Mouse (Mus musculus) MEL (cell line): ENCODE measurements around the gene Nckap5l. TPM values are rescaled to one million over a fixed set of nuclear protein-coding genes. Genes with fewer than 3 reads are reported as not detected.
A peak's percentile ranks its signal among the peaks of the same experiment; 100 is the strongest.

Source experiments
- DNase-seq: peaks from one replicate; pipeline ENCODE4 v3.0.0; 2011; ENCODE audit warnings: low read depth, low spot score
- H3K27ac ChIP-seq: 2 replicates; pipeline ENCODE4 v1.5.1; 2012; ENCODE audit warnings: low read depth, mild to moderate bottlenecking, control low read depth, low read length, moderate library complexity; ENCODE audit not compliant: control insufficient read depth
- H3K27me3 ChIP-seq, 2 experiments: fragments of 150-350 bp in 1 of 2; sonication (generic) in 1 of 2; 2 replicates each; pipeline ENCODE4 v1.6.1; 2012; ENCODE audit warnings: low read length in 2 of 2, mild to moderate bottlenecking in 2 of 2, improper control_type of control experiment in 1 of 2, moderate library complexity in 1 of 2; ENCODE audit not compliant: insufficient read depth in 2 of 2, control insufficient read depth in 1 of 2
- H3K36me3 ChIP-seq, 2 experiments: 2 replicates each; pipeline ENCODE4 v1.6.1; 2012 to 2014; ENCODE audit warnings: low read length in 2 of 2, improper control_type of control experiment in 1 of 2, inconsistent platforms in 1 of 2, mild to moderate bottlenecking in 1 of 2; ENCODE audit not compliant: insufficient read depth in 2 of 2, control insufficient read depth in 1 of 2
- H3K4me1 ChIP-seq, 2 experiments: fragments of 150-350 bp in 1 of 2; sonication (generic) in 1 of 2; 2 replicates each; pipeline ENCODE4 v1.6.1; 2012; ENCODE audit warnings: low read length in 2 of 2, improper control_type of control experiment in 1 of 2, mild to moderate bottlenecking in 1 of 2; ENCODE audit not compliant: insufficient read depth in 2 of 2, control insufficient read depth in 1 of 2
- H3K4me3 ChIP-seq, 2 experiments: fragments of 150-350 bp in 1 of 2; sonication (generic) in 1 of 2; 2 replicates each; pipeline ENCODE4 v1.5.1; 2012; ENCODE audit warnings: low read depth in 2 of 2, low read length in 2 of 2, mild to moderate bottlenecking in 2 of 2, moderate library complexity in 2 of 2, control low read depth in 1 of 2, improper control_type of control experiment in 1 of 2; ENCODE audit not compliant: control insufficient read depth in 1 of 2, insufficient read depth in 1 of 2
- H3K79me2 ChIP-seq: 2 replicates; pipeline ENCODE4 v1.6.1; 2012; ENCODE audit warnings: mild to moderate bottlenecking, low read length, moderate library complexity; ENCODE audit not compliant: control insufficient read depth, poor library complexity, insufficient read depth
- H3K9ac ChIP-seq: 2 replicates; pipeline ENCODE4 v1.6.1; 2012; ENCODE audit warnings: low read depth, mild to moderate bottlenecking, control low read depth, low read length, moderate library complexity; ENCODE audit not compliant: control insufficient read depth, poor library complexity, severe bottlenecking
- H3K9me3 ChIP-seq: fragments of 150-350 bp; sonication (generic); replicated peaks from 2 replicates; pipeline ENCODE4 v1.6.1; 2012; ENCODE audit warnings: mild to moderate bottlenecking, low read length, improper control_type of control experiment, moderate library complexity; ENCODE audit not compliant: insufficient read depth
- BHLHE40 ChIP-seq: IDR thresholded peaks from 2 replicates; pipeline ENCODE4 v1.6.1; 2012; ENCODE audit warnings: low read depth, mild to moderate bottlenecking, inconsistent platforms, low read length, improper control_type of control experiment, borderline replicate concordance
- CHD1 ChIP-seq: IDR thresholded peaks from 2 replicates; pipeline ENCODE4 v1.6.1; 2012; ENCODE audit warnings: low read depth, mild to moderate bottlenecking, inconsistent platforms, low read length, improper control_type of control experiment
- CTCF ChIP-seq, 3 experiments: IDR thresholded peaks in 2 of 3; conservative IDR thresholded peaks in 1 of 3; 2 replicates each; pipeline ENCODE4 v1.5.1; 2011 to 2012; ENCODE audit warnings: low read length in 3 of 3, low read depth in 2 of 3, mild to moderate bottlenecking in 2 of 3, improper control_type of control experiment in 1 of 3, inconsistent platforms in 1 of 3, mixed read lengths in 1 of 3, moderate library complexity in 1 of 3; ENCODE audit not compliant: control insufficient read depth in 1 of 3, insufficient read depth in 1 of 3, poor library complexity in 1 of 3, severe bottlenecking in 1 of 3
- E2F4 ChIP-seq: IDR thresholded peaks from 2 replicates; pipeline ENCODE4 v1.6.1; 2011; ENCODE audit warnings: low read depth, low read length, improper control_type of control experiment, borderline replicate concordance
- ELF1 ChIP-seq: IDR thresholded peaks from 2 replicates; pipeline ENCODE4 v1.6.1; 2014; ENCODE audit warnings: low read depth, mild to moderate bottlenecking, inconsistent platforms, low read length, improper control_type of control experiment, moderate library complexity
- ETS1 ChIP-seq: IDR thresholded peaks from 2 replicates; pipeline ENCODE4 v1.6.1; 2012; ENCODE audit warnings: low read depth, mild to moderate bottlenecking, inconsistent platforms, low read length, improper control_type of control experiment, moderate library complexity
- GABPA ChIP-seq: IDR thresholded peaks from 2 replicates; pipeline ENCODE4 v1.6.1; 2012; ENCODE audit warnings: low read depth, mild to moderate bottlenecking, inconsistent platforms, low read length, improper control_type of control experiment, moderate library complexity
- GATA1 ChIP-seq: IDR thresholded peaks from 2 replicates; pipeline ENCODE4 v1.6.1; 2011; ENCODE audit warnings: low read depth, low read length, improper control_type of control experiment
- HCFC1 ChIP-seq: IDR thresholded peaks from 2 replicates; pipeline ENCODE4 v1.6.1; 2012; ENCODE audit warnings: low read depth, mild to moderate bottlenecking, inconsistent platforms, low read length, improper control_type of control experiment, moderate library complexity
- KAT2A ChIP-seq: conservative IDR thresholded peaks from 2 replicates; pipeline ENCODE4 v1.6.1; 2012; ENCODE audit warnings: low read depth, low read length, improper control_type of control experiment, inconsistent platforms
- MAX ChIP-seq: IDR thresholded peaks from 2 replicates; pipeline ENCODE4 v1.6.1; 2011; ENCODE audit warnings: low read length, improper control_type of control experiment
- MAZ ChIP-seq: IDR thresholded peaks from 2 replicates; pipeline ENCODE4 v1.6.1; 2012; ENCODE audit warnings: low read depth, mild to moderate bottlenecking, inconsistent platforms, low read length, improper control_type of control experiment
- MYB ChIP-seq: IDR thresholded peaks from 2 replicates; pipeline ENCODE4 v1.6.1; 2011; ENCODE audit warnings: mild to moderate bottlenecking, low read depth, low read length, improper control_type of control experiment
- MYC ChIP-seq: IDR thresholded peaks from 2 replicates; pipeline ENCODE4 v1.6.1; 2011; ENCODE audit warnings: low read depth, mild to moderate bottlenecking, low read length, improper control_type of control experiment, moderate library complexity
- NRF1 ChIP-seq: IDR thresholded peaks from 2 replicates; pipeline ENCODE4 v1.6.1; 2014; ENCODE audit warnings: low read depth, mild to moderate bottlenecking, inconsistent platforms, low read length, improper control_type of control experiment, moderate library complexity; ENCODE audit not compliant: poor library complexity, insufficient read depth, severe bottlenecking
- POLR2A ChIP-seq, 2 experiments: IDR thresholded peaks; 2 replicates each; pipeline ENCODE4 v1.6.1; 2011 to 2012; ENCODE audit warnings: low read length in 2 of 2, mild to moderate bottlenecking in 2 of 2, control low read depth in 1 of 2, improper control_type of control experiment in 1 of 2, low read depth in 1 of 2, moderate library complexity in 1 of 2; ENCODE audit not compliant: control insufficient read depth in 1 of 2, insufficient read depth in 1 of 2, poor library complexity in 1 of 2
- RCOR1 ChIP-seq: IDR thresholded peaks from 2 replicates; pipeline ENCODE4 v1.6.1; 2012; ENCODE audit warnings: low read depth, mild to moderate bottlenecking, inconsistent platforms, low read length, improper control_type of control experiment
- SIN3A ChIP-seq: IDR thresholded peaks from 2 replicates; pipeline ENCODE4 v1.6.1; 2012; ENCODE audit warnings: low read length, improper control_type of control experiment, inconsistent platforms
- SMC3 ChIP-seq: IDR thresholded peaks from 2 replicates; pipeline ENCODE4 v1.6.1; 2011; ENCODE audit warnings: low read depth, low read length, improper control_type of control experiment
- TAL1 ChIP-seq: IDR thresholded peaks from 2 replicates; pipeline ENCODE4 v1.6.1; 2012; ENCODE audit warnings: mild to moderate bottlenecking, inconsistent platforms, low read length, moderate library complexity, mixed read lengths
- TCF12 ChIP-seq: IDR thresholded peaks from 2 replicates; pipeline ENCODE4 v1.6.1; 2014; ENCODE audit warnings: low read depth, mild to moderate bottlenecking, inconsistent platforms, low read length, improper control_type of control experiment, moderate library complexity
- UBTF ChIP-seq: IDR thresholded peaks from 2 replicates; pipeline ENCODE4 v1.6.1; 2012; ENCODE audit warnings: low read depth, mild to moderate bottlenecking, inconsistent platforms, low read length, improper control_type of control experiment, moderate library complexity, borderline replicate concordance; ENCODE audit not compliant: insufficient read depth
- ZC3H11A ChIP-seq: IDR thresholded peaks from 2 replicates; pipeline ENCODE4 v1.6.1; 2012; ENCODE audit warnings: low read depth, mild to moderate bottlenecking, inconsistent platforms, low read length, improper control_type of control experiment
- ZMIZ1 ChIP-seq: IDR thresholded peaks from 2 replicates; pipeline ENCODE4 v1.6.1; 2012; ENCODE audit warnings: low read depth, mild to moderate bottlenecking, inconsistent platforms, low read length, improper control_type of control experiment, moderate library complexity
- ZNF384 ChIP-seq: IDR thresholded peaks from 2 replicates; pipeline ENCODE4 v1.6.1; 2012; ENCODE audit warnings: low read depth, mild to moderate bottlenecking, inconsistent platforms, low read length, improper control_type of control experiment
- polyA plus RNA-seq, 2 experiments: library from polyadenylated mRNA; stranded (reverse) in 1 of 2; unstranded in 1 of 2; fragments of >175 nt in 1 of 2; fragments of >200 nt in 1 of 2; gene quantifications; 2 replicates each; pipeline versions ENCODE4 v1.2.1 to v1.2.4; 2012; ENCODE audit warnings: low replicate concordance in 2 of 2, low read depth in 1 of 2; ENCODE audit not compliant: insufficient read length in 2 of 2, insufficient read depth in 1 of 2, missing spikeins in 1 of 2
- total RNA-seq: library from RNA; depleted of rRNA; stranded (reverse); fragments of 300-350 nt; gene quantifications from 2 replicates; pipeline ENCODE4 v1.2.3, GENCODE M21; 2012

The Nckap5l gene
- total and polyA plus RNA-seq, 3 experiments, result 2.5 to 14.1 TPM; not detected in 1

GRCm38 (mm10) chr15:99397622-99398021, 59.9 kb downstream of the Nckap5l start:
- no peak overlapping the region for H3K9ac ChIP-seq
- H3K9me3 ChIP-seq, result no peaks in the 10 kb centered on the region
- no peak overlapping the region for H3K4me3 ChIP-seq
- H3K27ac ChIP-seq, result no peak overlapping the region
- H3K4me1 ChIP-seq, result peaks cover 18 to 34% of the 10 kb centered on the region in 2 experiments
- no peak for DNase-seq
- TF ChIP-seq MYB, result no peak
- no peak for TF ChIP-seq POLR2A (IDR thresholded peaks at IDR 0.05; ENCODE audit: control insufficient read depth in 1 of 2, insufficient read depth in 1 of 2, low read depth in 1 of 2, low read length in 2 of 2, poor library complexity in 1 of 2)
- no peak for TF ChIP-seq MYC
- TF ChIP-seq GABPA, result no peak
- no peak for TF ChIP-seq E2F4
- TF ChIP-seq ETS1, result no peak
- TF ChIP-seq ZNF384, result peak; percentile 67
- no peak for TF ChIP-seq ZC3H11A
- no peak for TF ChIP-seq ELF1
- H3K27me3 ChIP-seq, result no peaks in the 10 kb centered on the region
- peaks cover 81% of the 10 kb centered on the region for H3K79me2 ChIP-seq
- H3K36me3 ChIP-seq, result peaks cover 11 to 44% of the 10 kb centered on the region in 2 experiments

GRCm38 (mm10) chr15:99396875-99397274, 60.7 kb downstream of the Nckap5l start:
- peaks cover 78% of the 10 kb centered on the region for H3K79me2 ChIP-seq
- H3K4me3 ChIP-seq, result peak overlapping the region; percentile 0 to 20; a peak in 2 of 4 replicates
- no peaks in the 10 kb centered on the region for H3K27me3 ChIP-seq
- DNase-seq, result peak; percentile 44
- TF ChIP-seq TAL1, result peak; percentile 2; the same call in 1 of the 2 replicates
- no peak for TF ChIP-seq ZC3H11A
- H3K9me3 ChIP-seq, result no peaks in the 10 kb centered on the region
- peak overlapping the region; percentile 48 for H3K27ac ChIP-seq
- peak overlapping the region; percentile 4; the same call in 1 of the 2 replicates for H3K9ac ChIP-seq
- H3K36me3 ChIP-seq, result peaks cover 7 to 47% of the 10 kb centered on the region in 2 experiments
- peaks cover 22 to 38% of the 10 kb centered on the region in 2 experiments for H3K4me1 ChIP-seq

GRCm38 (mm10) chr15:99396462-99396861, 61.1 kb downstream of the Nckap5l start:
- H3K9ac ChIP-seq, result peak overlapping the region; percentile 4; the same call in 1 of the 2 replicates
- DNase-seq, result peak; percentile 72
- no peaks in the 10 kb centered on the region for H3K9me3 ChIP-seq
- H3K79me2 ChIP-seq, result peaks cover 75% of the 10 kb centered on the region
- peak overlapping the region; percentile 52 for H3K27ac ChIP-seq
- no peaks in the 10 kb centered on the region for H3K27me3 ChIP-seq
- H3K36me3 ChIP-seq, result peaks cover 3 to 51% of the 10 kb centered on the region in 2 experiments; a peak in 3 of 4 replicates
- peaks cover 22 to 42% of the 10 kb centered on the region in 2 experiments for H3K4me1 ChIP-seq
- H3K4me3 ChIP-seq, result peak overlapping the region; percentile 0 to 69; a peak in 3 of 4 replicates
- TF ChIP-seq ETS1, result peak; percentile 54; the same call in 1 of the 2 replicates
- peak; percentile 22; the same call in 1 of the 2 replicates for TF ChIP-seq GATA1
- TF ChIP-seq CTCF (IDR thresholded peaks at IDR 0.05 in 2 of 3, conservative IDR thresholded peaks at IDR 0.05 in 1 of 3; ENCODE audit: control insufficient read depth in 1 of 3, insufficient read depth in 1 of 3, low read depth in 2 of 3, low read length in 3 of 3, poor library complexity in 1 of 3, severe bottlenecking in 1 of 3), result no peak
- no peak for TF ChIP-seq BHLHE40
- peak; percentile 55; the same call in 1 of the 2 replicates for TF ChIP-seq MYC
- no peak; the same call in 1 of the 2 replicates for TF ChIP-seq CHD1
- no peak for TF ChIP-seq KAT2A
- TF ChIP-seq ZC3H11A, result no peak
- TF ChIP-seq UBTF, result no peak
- TF ChIP-seq MYB, result no peak
- TF ChIP-seq TCF12, result peak; percentile 27; the same call in 1 of the 2 replicates
- peak; percentile 13; the same call in 1 of the 2 replicates for TF ChIP-seq RCOR1
- no peak for TF ChIP-seq NRF1
- TF ChIP-seq ZMIZ1, result no peak
- TF ChIP-seq SMC3, result no peak
- peak; percentile 75 for TF ChIP-seq MAX
- no peak for TF ChIP-seq GABPA
- TF ChIP-seq SIN3A, result peak; percentile 86
- no peak for TF ChIP-seq HCFC1
- 0 out of 2 replicates have a peak, but pooled peaks have one; percentile 29 for TF ChIP-seq ZNF384
- TF ChIP-seq MAZ, result no peak
